ENCODE assay signal across 8 mouse cellular contexts in genomic region chr1:163930458-163930794, GRCm38 (mm10). TPM values are rescaled to one million over a fixed set of nuclear protein-coding genes. Genes with fewer than 3 reads are reported as not detected.
DNase-seq lines count a peak whose midpoint lies in the region; ATAC-seq and TF ChIP-seq lines count a peak whose summit lies in the region.

No protein-coding gene starts in this region.

- H3K9ac ChIP-seq in hindbrain, embryonic 14.5 days: peak overlapping the region; percentile 95

- intact Hi-C loops in left cerebral cortex, postnatal 36 days (cut with DNase I): no loop called here

- no peak for TF ChIP-seq POLR2A in cerebellum, adult 2 months (IDR thresholded peaks at IDR 0.05; ENCODE audit: borderline replicate concordance, insufficient read depth, low read length)
- TF ChIP-seq POLR2A in thymus, adult 2 months (IDR thresholded peaks at IDR 0.05; ENCODE audit: control insufficient read depth, extremely low read depth, insufficient read depth, low read length, poor library complexity): no peak

- no peak; the same call in 1 of the 2 replicates for ATAC-seq in hindbrain, embryonic 14.5 days (ENCODE audit: low FRiP score)

- 3% methylated on average over 12 of the region's 12 CpGs for WGBS in cerebellum, adult 2 months
- 2% methylated on average over 12 of the region's 12 CpGs for WGBS in thymus, adult 2 months
- WGBS in hindbrain, embryonic 14.5 days: 10% methylated on average over 12 of the region's 12 CpGs

- H3K36me3 ChIP-seq in thymus, adult 2 months (ENCODE audit: control insufficient read depth, insufficient read depth, low read length): peaks cover 15% of the 10 kb centered on the region
- peaks cover 20% of the 10 kb centered on the region for H3K36me3 ChIP-seq in hindbrain, embryonic 14.5 days (replicated peaks; ENCODE audit: control insufficient read depth, insufficient read depth)

- no peak for TF ChIP-seq CTCF in cerebellum, adult 2 months (IDR thresholded peaks at IDR 0.05; ENCODE audit: borderline replicate concordance, insufficient read depth, low read depth, low read length)
- no peak for TF ChIP-seq CTCF in thymus, adult 2 months (IDR thresholded peaks at IDR 0.05; ENCODE audit: borderline replicate concordance, control insufficient read depth, extremely low read depth, insufficient read depth, low read length, poor library complexity)

- DNase-seq in cerebellum, adult 2 months: no peak
- no peak for DNase-seq in cerebellum, adult 8-10 months
- no peak for DNase-seq in thymus, adult 2 months
- DNase-seq in thymus, postnatal 14 days: no peak
- DNase-seq in hindbrain, embryonic 14.5 days (ENCODE audit: low spot score): no peak
- DNase-seq in mesoderm, embryonic 11.5 days (ENCODE audit: low read depth, low spot score): peak; percentile 16
- no peak for DNase-seq in left cerebral cortex, postnatal 36 days (ENCODE audit: low spot score in 2 of 2)
- no peak for DNase-seq in gastrocnemius, adult 8-10 months (ENCODE audit: low spot score in 2 of 2)

- H3K4me2 ChIP-seq in hindbrain, embryonic 14.5 days (replicated peaks): peak overlapping the region; percentile 84

- H3K4me3 ChIP-seq in cerebellum, adult 2 months (replicated peaks; ENCODE audit: insufficient read depth, low read depth, low read length): peak overlapping the region; percentile 85
- H3K4me3 ChIP-seq in thymus, adult 2 months (ENCODE audit: control insufficient read depth, insufficient read depth, low read length): peak overlapping the region; percentile 99
- peak overlapping the region; percentile 99 for H3K4me3 ChIP-seq in hindbrain, embryonic 14.5 days (replicated peaks; ENCODE audit: low read length)

- no peaks in the 10 kb centered on the region for H3K9me3 ChIP-seq in hindbrain, embryonic 14.5 days (ENCODE audit: control insufficient read depth, low read length)

- no peaks in the 10 kb centered on the region for H3K27me3 ChIP-seq in cerebellum, adult 2 months (ENCODE audit: control insufficient read depth, insufficient read depth, low read length)
- no peaks in the 10 kb centered on the region for H3K27me3 ChIP-seq in thymus, adult 2 months (ENCODE audit: control insufficient read depth, insufficient read depth, low read length)
- H3K27me3 ChIP-seq in hindbrain, embryonic 14.5 days (ENCODE audit: control insufficient read depth, insufficient read depth, low read length): no peaks in the 10 kb centered on the region

- peaks cover 7% of the 10 kb centered on the region for H3K4me1 ChIP-seq in cerebellum, adult 2 months (ENCODE audit: control insufficient read depth, insufficient read depth, low read length)
- peaks cover 17% of the 10 kb centered on the region for H3K4me1 ChIP-seq in thymus, adult 2 months (replicated peaks; ENCODE audit: control insufficient read depth, insufficient read depth, low read length)
- H3K4me1 ChIP-seq in hindbrain, embryonic 14.5 days (replicated peaks; ENCODE audit: control insufficient read depth, insufficient read depth, low read length): peaks cover 15% of the 10 kb centered on the region; the same call in 1 of the 2 replicates

- 0 out of 2 replicates have a peak overlapping the region, but pooled peaks have one; percentile 93 for H3K27ac ChIP-seq in cerebellum, adult 2 months (ENCODE audit: insufficient read depth, low read length)
- no peak overlapping the region for H3K27ac ChIP-seq in thymus, adult 2 months (ENCODE audit: control insufficient read depth, insufficient read depth, low read length)
- H3K27ac ChIP-seq in hindbrain, embryonic 14.5 days: no peak overlapping the region

RNA-seq across cellular contexts. Expression of gene Scyl3, which starts 1.5 kb away (rescaled TPM):
- 19.3 and 21.2 TPM in 2 replicates for polyA plus RNA-seq in cerebellum, adult 2 months (2012; rRNA removed)
- 17.0 and 17.6 TPM in 2 replicates for polyA plus RNA-seq in thymus, adult 2 months (2012; rRNA removed)
- polyA plus RNA-seq in hindbrain, embryonic 14.5 days (2014; fragmentation: Nextera tagmentation; extraction: Ambion mirVana): 16.6 and 19.1 TPM in 2 replicates
- total RNA-seq in left cerebral cortex, postnatal 36 days (2021): 10 to 100 TPM; 22.1 to 26.6 TPM
- total RNA-seq in gastrocnemius, adult 8-10 months (2022): 1 to 10 TPM; 3.4 to 4.1 (median 4.0) TPM
